Mouse (Mus musculus) lung, postnatal 0 days (tissue): ENCODE measurements around the gene Dgkq. TPM values are rescaled to one million over a fixed set of nuclear protein-coding genes. Genes with fewer than 3 reads are reported as not detected.

ENCODE experiments used
- ATAC-seq: fragments of 200-750 bp; cut with Nextera tagmentation; 2 replicates; pipeline ENCODE4 v1.8.0; 2017; ENCODE audit warnings: moderate library complexity
- DNase-seq: peaks from one replicate; pipeline ENCODE4 v3.0.0-alpha.2; 2016; ENCODE audit warnings: low spot score
- H3K27ac ChIP-seq: fragments of 300-500 bp; sonication (generic); 2 replicates; pipeline ENCODE4 v1.5.1; 2014; ENCODE audit warnings: antibody characterized with exemption, mild to moderate bottlenecking, low read length, mixed read lengths
- H3K27me3 ChIP-seq: fragments of 300-500 bp; sonication (generic); replicated peaks from 2 replicates; pipeline ENCODE4 v1.6.1; 2014; ENCODE audit warnings: low read length, mixed read lengths; ENCODE audit not compliant: insufficient read depth
- H3K36me3 ChIP-seq: fragments of 300-500 bp; sonication (generic); 2 replicates; pipeline ENCODE4 v1.6.1; 2014; ENCODE audit warnings: low read length, mixed read lengths; ENCODE audit not compliant: insufficient read depth
- H3K4me1 ChIP-seq: fragments of 300-500 bp; sonication (generic); 2 replicates; pipeline ENCODE4 v1.6.1; 2014; ENCODE audit warnings: antibody characterized with exemption, low read depth, low read length, mixed read lengths; ENCODE audit not compliant: insufficient read depth
- H3K4me2 ChIP-seq: fragments of 300-500 bp; sonication (generic); replicated peaks from 2 replicates; pipeline ENCODE4 v1.6.1; 2014; ENCODE audit warnings: low read depth, mild to moderate bottlenecking, low read length, moderate library complexity, mixed read lengths
- H3K4me3 ChIP-seq: fragments of 300-500 bp; sonication (generic); 2 replicates; pipeline ENCODE4 v1.5.1; 2014; ENCODE audit warnings: low read depth, low read length
- H3K9ac ChIP-seq: fragments of 300-500 bp; sonication (generic); replicated peaks from 2 replicates; pipeline ENCODE4 v1.6.1; 2014; ENCODE audit warnings: low read depth, mild to moderate bottlenecking
- H3K9me3 ChIP-seq: fragments of 300-500 bp; sonication (generic); 2 replicates; pipeline ENCODE4 v1.6.1; 2016; ENCODE audit warnings: low read length, mixed read lengths
- CTCF ChIP-seq: IDR thresholded peaks from 2 replicates; pipeline ENCODE4 v1.5.1; 2016; ENCODE audit warnings: antibody characterized with exemption, mild to moderate bottlenecking
- EP300 ChIP-seq: IDR thresholded peaks from 2 replicates; pipeline ENCODE4 v1.6.1; 2016; ENCODE audit warnings: antibody characterized with exemption, mild to moderate bottlenecking, control low read depth
- WGBS: fragments of 180-500 bp; shearing (Covaris S2); extraction: QIAGEN DNeasy Blood & Tissue Kit; methylation state at CpG from one replicate; pipeline ENCODE4 v1.1.7; 2014; 5-methylcytosine and 5-hydroxymethylcytosine counted together
- polyA plus RNA-seq: library from polyadenylated mRNA; unstranded; fragments of >200 nt; fragmentation: Nextera tagmentation; extraction: Ambion mirVana; gene quantifications from 2 replicates; pipeline ENCODE4 v1.2.1, GENCODE M21; 2015

Dgkq gene
- polyA plus RNA-seq, 1 experiment from 2014 or later, result 6.3 TPM

DNA sequence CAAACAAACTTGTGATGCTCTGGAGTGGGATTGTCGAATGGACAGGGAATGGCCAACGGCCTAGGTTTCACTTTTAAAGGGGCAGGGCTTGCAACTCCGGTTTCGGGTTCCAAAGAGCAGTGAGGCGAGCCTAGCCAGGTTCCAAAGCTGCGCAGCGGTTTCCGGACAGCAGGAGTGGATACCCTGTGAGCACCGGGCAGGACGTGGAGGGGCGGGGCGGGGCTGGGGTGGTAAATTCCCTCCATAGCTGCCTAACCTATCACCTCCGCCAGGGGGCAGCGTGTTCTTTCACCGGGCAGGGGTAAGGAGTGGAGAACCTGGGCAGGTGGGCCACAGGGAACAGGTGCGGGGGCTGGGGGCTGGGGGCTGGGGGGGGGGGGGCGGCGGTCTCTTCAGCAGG lies 22.8 kb upstream of the Dgkq start, which contains the start of gene Fgfrl1:
Fgfrl1 (plus strand) TSS at position 112 of the 400 bp plus-strand sequence.
- Histone ChIP-seq H3K4me2 (peak within 1 kb of the TSS; percentile 98), H3K36me3 (no peaks in the 10 kb centered on the region), H3K27me3 (no peaks in the 10 kb centered on the region), H3K9ac (no peak within 1 kb of the TSS; the same call in 1 of the 2 replicates), H3K9me3 (no peaks in the 10 kb centered on the region), H3K4me1 (no peaks in the 10 kb centered on the region; the same call in 1 of the 2 replicates), H3K4me3 (peak within 1 kb of the TSS; percentile 25), H3K27ac (no peak within 1 kb of the TSS)
- peak; percentile 70 for TF ChIP-seq CTCF
- no peak for TF ChIP-seq EP300
- 0% methylated on average over 16 of the region's 18 CpGs for WGBS
- DNase-seq (peak; percentile 77), ATAC-seq (peak; percentile 32)

DNA sequence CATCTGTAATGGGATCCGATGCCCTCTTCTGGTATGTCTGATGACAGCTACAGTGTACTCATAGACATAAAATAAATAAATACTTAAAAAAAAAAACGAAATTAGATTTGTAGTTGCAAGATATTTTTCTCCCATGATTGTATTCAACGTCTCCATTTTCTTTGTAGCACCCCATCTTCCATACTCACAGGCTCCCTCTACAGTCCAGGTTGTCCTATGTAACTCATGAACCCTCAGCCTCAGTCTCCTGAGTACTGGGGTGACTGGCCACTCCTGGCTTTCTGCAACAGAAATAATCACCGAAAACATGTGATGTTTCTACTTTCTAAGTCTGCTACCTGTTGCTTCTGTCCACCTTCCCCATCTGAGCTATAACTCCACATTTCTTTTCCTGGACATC lies 21.7 kb upstream of the Dgkq start:
- no peaks in the 10 kb centered on the region; the same call in 1 of the 2 replicates for H3K4me1 ChIP-seq
- H3K9ac ChIP-seq, result no peak overlapping the region
- no peaks in the 10 kb centered on the region for H3K27me3 ChIP-seq
- no peaks in the 10 kb centered on the region for H3K36me3 ChIP-seq
- H3K9me3 ChIP-seq, result no peaks in the 10 kb centered on the region
- no peak for ATAC-seq
- H3K4me2 ChIP-seq, result no peak overlapping the region
- no peak overlapping the region for H3K4me3 ChIP-seq
- WGBS, result 62% methylated on average over 4 of the region's 4 CpGs
- H3K27ac ChIP-seq, result no peak overlapping the region
- peak; percentile 23 for DNase-seq
- TF ChIP-seq EP300 (no peak), CTCF (peak; percentile 41)

DNA sequence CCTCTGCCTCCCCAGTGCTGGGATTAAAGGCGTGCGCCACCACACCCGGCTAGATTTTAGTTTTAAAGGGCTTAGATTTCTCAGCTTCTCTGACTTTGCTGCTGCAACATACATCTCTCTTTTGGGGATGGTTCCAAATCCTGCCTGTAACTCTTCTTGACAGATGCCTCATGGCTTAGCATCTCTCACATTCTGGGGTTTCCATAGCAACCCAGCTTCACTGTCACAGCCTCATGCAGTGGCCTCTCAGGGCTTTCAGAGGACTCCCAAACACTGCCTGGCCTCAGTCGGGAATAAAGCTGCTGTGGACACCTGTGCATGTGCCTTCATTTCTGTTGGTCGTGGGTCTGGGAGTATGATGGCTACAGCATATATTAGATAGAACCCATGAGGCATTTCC lies 19.6 kb upstream of the Dgkq start:
- no peak for DNase-seq
- 75% methylated on average over 5 of the region's 5 CpGs for WGBS

GRCm38 (mm10) chr5:108680871-108681270 lies 11.4 kb upstream of the Dgkq start:
- no peak overlapping the region for H3K4me2 ChIP-seq
- no peak overlapping the region for H3K27ac ChIP-seq
- H3K36me3 ChIP-seq, result no peaks in the 10 kb centered on the region
- H3K9ac ChIP-seq, result no peak overlapping the region
- no peaks in the 10 kb centered on the region for H3K9me3 ChIP-seq
- DNase-seq, result no peak
- no peak overlapping the region for H3K4me3 ChIP-seq
- no peaks in the 10 kb centered on the region for H3K27me3 ChIP-seq
- TF ChIP-seq CTCF, result no peak
- no peak for TF ChIP-seq EP300
- ATAC-seq, result no peak
- 90% methylated on average over 6 of the region's 6 CpGs for WGBS
- peaks cover 9% of the 10 kb centered on the region; the same call in 1 of the 2 replicates for H3K4me1 ChIP-seq

More for the DNA sequence above, 19.6 kb upstream of the Dgkq start:
- H3K27ac ChIP-seq, result no peak overlapping the region
- no peaks in the 10 kb centered on the region for H3K36me3 ChIP-seq
- TF ChIP-seq CTCF (no peak), EP300 (no peak)
- H3K27me3 ChIP-seq, result no peaks in the 10 kb centered on the region
- no peaks in the 10 kb centered on the region for H3K4me1 ChIP-seq
- H3K9ac ChIP-seq, result no peak overlapping the region
- no peaks in the 10 kb centered on the region for H3K9me3 ChIP-seq
- H3K4me2 ChIP-seq, result no peak overlapping the region
- H3K4me3 ChIP-seq, result no peak overlapping the region
- ATAC-seq, result no peak

DNA sequence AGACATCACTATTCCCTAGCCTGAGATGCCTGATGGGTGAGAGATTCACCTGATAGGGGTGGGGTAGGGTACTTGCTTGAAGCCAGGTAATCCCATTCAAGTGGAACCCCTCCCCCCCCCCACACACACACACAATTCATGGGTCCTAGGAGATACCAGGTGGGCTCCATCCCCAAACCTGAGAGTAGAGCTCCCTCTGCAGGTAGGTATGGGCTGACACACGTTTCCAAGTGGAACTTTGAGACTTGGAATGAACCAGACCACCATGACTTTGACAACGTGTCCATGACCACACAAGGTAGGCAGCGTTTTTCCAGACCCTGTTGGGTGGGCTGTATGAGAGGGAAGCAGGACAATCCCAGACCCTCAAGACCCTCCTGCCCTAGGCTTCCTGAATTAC lies 10.4 kb upstream of the Dgkq start:
- TF ChIP-seq EP300 (no peak), CTCF (peak; percentile 61)
- ATAC-seq, result no peak
- Histone ChIP-seq H3K9me3 (no peaks in the 10 kb centered on the region), H3K4me3 (no peak overlapping the region), H3K36me3 (no peaks in the 10 kb centered on the region), H3K27me3 (no peaks in the 10 kb centered on the region), H3K4me2 (no peak overlapping the region), H3K9ac (no peak overlapping the region), H3K27ac (no peak overlapping the region), H3K4me1 (peaks cover 9% of the 10 kb centered on the region; the same call in 1 of the 2 replicates)
- DNase-seq, result no peak
- 40% methylated on average over 3 of the region's 3 CpGs for WGBS

- Histone ChIP-seq H3K4me2 (no peak overlapping the region), H3K36me3 (no peaks in the 10 kb centered on the region), H3K9me3 (no peaks in the 10 kb centered on the region), H3K27me3 (no peaks in the 10 kb centered on the region), H3K4me1 (peaks cover 9% of the 10 kb centered on the region; the same call in 1 of the 2 replicates), H3K9ac (no peak overlapping the region), H3K4me3 (no peak overlapping the region), H3K27ac (no peak overlapping the region)
- DNase-seq, result no peak
- 90% methylated on average over 6 of the region's 6 CpGs for WGBS
- ATAC-seq, result no peak
- no peak for TF ChIP-seq EP300
- TF ChIP-seq CTCF, result no peak
Observed at GRCm38 (mm10) chr5:108678296-108678854, 8.9 kb upstream of the Dgkq start.
